Mouse (Mus musculus) liver, embryonic 15.5 days (tissue): ENCODE measurements around the gene Tldc1. TPM values are rescaled to one million over a fixed set of nuclear protein-coding genes. Genes with fewer than 3 reads are reported as not detected.
A peak's percentile ranks its signal among the peaks of the same experiment; 100 is the strongest.

ENCODE experiments used
- ATAC-seq: fragments of 200-750 bp; cut with Nextera tagmentation; 2 replicates; pipeline ENCODE4 v1.8.0; 2017; ENCODE audit warnings: moderate number of reproducible peaks, mild to moderate bottlenecking, moderate library complexity; ENCODE audit not compliant: insufficient read depth
- H3K27ac ChIP-seq: fragments of 300-500 bp; sonication (generic); replicated peaks from 2 replicates; pipeline ENCODE4 v1.5.1; 2015; ENCODE audit warnings: mild to moderate bottlenecking, inconsistent platforms
- H3K27me3 ChIP-seq: fragments of 300-500 bp; sonication (generic); 2 replicates; pipeline ENCODE4 v1.6.1; 2015; ENCODE audit warnings: mild to moderate bottlenecking, inconsistent platforms
- H3K36me3 ChIP-seq: fragments of 300-500 bp; sonication (generic); replicated peaks from 2 replicates; pipeline ENCODE4 v1.6.1; 2015; ENCODE audit warnings: moderate library complexity, mild to moderate bottlenecking, inconsistent platforms
- H3K4me1 ChIP-seq: fragments of 300-500 bp; sonication (generic); replicated peaks from 2 replicates; pipeline ENCODE4 v1.6.1; 2015; ENCODE audit warnings: inconsistent platforms
- H3K4me2 ChIP-seq: fragments of 300-500 bp; sonication (generic); 2 replicates; pipeline ENCODE4 v1.6.1; 2015; ENCODE audit warnings: moderate library complexity, mild to moderate bottlenecking, inconsistent platforms
- H3K4me3 ChIP-seq: fragments of 300-500 bp; sonication (generic); replicated peaks from 2 replicates; pipeline ENCODE4 v1.5.1; 2015; ENCODE audit warnings: mild to moderate bottlenecking, inconsistent platforms
- H3K9ac ChIP-seq: fragments of 300-500 bp; sonication (generic); 2 replicates; pipeline ENCODE4 v1.6.1; 2015; ENCODE audit warnings: moderate library complexity, mild to moderate bottlenecking, inconsistent platforms
- H3K9me3 ChIP-seq: fragments of 300-500 bp; sonication (generic); replicated peaks from 2 replicates; pipeline ENCODE4 v1.6.1; 2016; ENCODE audit warnings: inconsistent platforms
- WGBS: fragments of 180-500 bp; shearing (Covaris S2); methylation state at CpG from one replicate; pipeline ENCODE4 v1.1.7; 2015; ENCODE audit warnings: mixed read lengths; ENCODE audit not compliant: insufficient replicate concordance; 5-methylcytosine and 5-hydroxymethylcytosine counted together
- polyA plus RNA-seq: library from polyadenylated mRNA; unstranded; fragments of >200 nt; fragmentation: Nextera tagmentation; extraction: Ambion mirVana; gene quantifications from 2 replicates; pipeline ENCODE4 v1.2.1, GENCODE M21; 2015

The Tldc1 gene
- polyA plus RNA-seq, result 4.1 and 4.6 TPM in 2 replicates

DNA sequence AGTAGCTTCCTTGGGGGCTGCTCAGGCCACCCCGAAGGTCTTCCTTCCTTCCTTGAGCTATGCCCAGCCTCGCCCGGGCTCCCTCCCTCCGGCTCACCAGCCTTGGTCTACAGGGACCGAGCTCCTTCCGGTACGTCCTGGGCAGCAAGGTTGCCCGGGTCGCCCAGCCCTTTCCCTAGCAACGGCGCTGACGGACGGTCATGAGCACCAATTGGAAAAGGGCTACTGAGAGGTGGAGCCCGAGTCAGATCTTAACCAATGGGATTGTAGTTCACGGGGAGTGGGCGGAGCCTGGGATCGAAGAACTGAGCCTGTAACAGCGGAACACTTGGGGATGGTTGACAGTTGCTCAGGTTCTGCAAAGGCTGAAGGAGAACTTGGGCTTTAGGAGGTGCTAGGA lies at the start of gene Tldc1:
Gene Tldc1 (minus strand): TSS at position 154 of the 400 bp plus-strand sequence.
- ATAC-seq, result peak; percentile 98
- WGBS, result under 1% methylated on average over 18 of the region's 18 CpGs
- Histone ChIP-seq H3K4me3 (peak within 1 kb of the TSS; percentile 66), H3K4me2 (peak within 1 kb of the TSS; percentile 91), H3K9ac (peak within 1 kb of the TSS; percentile 68), H3K36me3 (no peaks in the 10 kb centered on the region), H3K9me3 (no peaks in the 10 kb centered on the region), H3K27me3 (0 out of 2 replicates have a peak, but pooled peaks cover 5% of the 10 kb centered on the region), H3K4me1 (peaks cover 27% of the 10 kb centered on the region), H3K27ac (peak within 1 kb of the TSS; percentile 49)

DNA sequence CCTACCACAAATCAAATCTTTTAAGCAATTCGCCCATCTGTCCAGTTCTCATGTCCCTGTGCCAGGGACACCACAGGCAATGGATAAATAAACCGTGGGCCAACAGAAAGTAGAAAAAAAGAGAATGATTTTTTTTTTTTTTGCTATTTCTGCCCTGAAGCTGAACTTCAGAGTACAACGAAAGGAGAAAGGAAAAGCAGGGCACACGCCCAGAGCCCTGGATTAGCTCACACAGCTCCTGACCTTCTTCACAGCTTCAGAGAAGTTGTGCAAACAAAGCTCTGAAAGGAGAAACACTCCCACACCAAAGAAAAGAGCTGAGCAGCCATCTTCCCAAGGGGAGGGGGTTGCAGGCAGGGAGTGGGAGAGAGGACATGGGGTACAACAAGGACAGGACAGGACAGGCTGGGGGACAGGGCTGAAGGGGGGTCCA lies 49.5 kb upstream of the Tldc1 start:
- H3K4me2 ChIP-seq, result peak overlapping the region; percentile 33; the same call in 1 of the 2 replicates
- H3K9me3 ChIP-seq, result no peaks in the 10 kb centered on the region
- H3K9ac ChIP-seq, result no peak overlapping the region
- no peak overlapping the region for H3K4me3 ChIP-seq
- peaks cover 78% of the 10 kb centered on the region for H3K4me1 ChIP-seq
- no peaks in the 10 kb centered on the region for H3K36me3 ChIP-seq
- H3K27me3 ChIP-seq, result no peaks in the 10 kb centered on the region
- no peak for ATAC-seq
- peak overlapping the region; percentile 66 for H3K27ac ChIP-seq
- WGBS, result 30% methylated on average over 4 of the region's 4 CpGs

DNA sequence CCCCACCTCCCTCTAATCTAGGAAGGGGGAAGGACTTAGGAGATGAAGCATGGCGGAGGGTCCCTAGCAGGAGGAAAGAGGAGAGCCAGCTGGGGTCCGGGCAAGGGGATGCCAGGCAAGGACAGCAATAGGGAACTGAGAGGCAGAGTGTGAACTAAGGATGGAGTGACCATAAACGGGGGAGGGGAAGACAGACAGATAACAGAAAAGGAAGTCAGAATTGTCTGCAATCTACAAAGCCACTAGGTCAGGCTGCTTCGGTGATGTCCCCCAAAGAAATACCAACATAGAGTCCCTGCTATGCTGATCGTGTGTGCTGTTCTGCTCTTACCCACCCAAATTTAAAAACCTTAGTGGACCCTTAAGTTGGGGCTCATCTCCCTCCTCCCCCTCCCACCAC lies 48.8 kb upstream of the Tldc1 start:
- Histone ChIP-seq H3K9me3 (no peaks in the 10 kb centered on the region), H3K4me1 (peaks cover 70% of the 10 kb centered on the region), H3K27me3 (no peaks in the 10 kb centered on the region), H3K4me2 (peak overlapping the region; percentile 33), H3K27ac (peak overlapping the region; percentile 66), H3K9ac (no peak overlapping the region), H3K4me3 (no peak overlapping the region), H3K36me3 (peaks cover 6% of the 10 kb centered on the region; the same call in 1 of the 2 replicates)
- 19% methylated on average over 5 of the region's 5 CpGs for WGBS
- ATAC-seq, result no peak

DNA sequence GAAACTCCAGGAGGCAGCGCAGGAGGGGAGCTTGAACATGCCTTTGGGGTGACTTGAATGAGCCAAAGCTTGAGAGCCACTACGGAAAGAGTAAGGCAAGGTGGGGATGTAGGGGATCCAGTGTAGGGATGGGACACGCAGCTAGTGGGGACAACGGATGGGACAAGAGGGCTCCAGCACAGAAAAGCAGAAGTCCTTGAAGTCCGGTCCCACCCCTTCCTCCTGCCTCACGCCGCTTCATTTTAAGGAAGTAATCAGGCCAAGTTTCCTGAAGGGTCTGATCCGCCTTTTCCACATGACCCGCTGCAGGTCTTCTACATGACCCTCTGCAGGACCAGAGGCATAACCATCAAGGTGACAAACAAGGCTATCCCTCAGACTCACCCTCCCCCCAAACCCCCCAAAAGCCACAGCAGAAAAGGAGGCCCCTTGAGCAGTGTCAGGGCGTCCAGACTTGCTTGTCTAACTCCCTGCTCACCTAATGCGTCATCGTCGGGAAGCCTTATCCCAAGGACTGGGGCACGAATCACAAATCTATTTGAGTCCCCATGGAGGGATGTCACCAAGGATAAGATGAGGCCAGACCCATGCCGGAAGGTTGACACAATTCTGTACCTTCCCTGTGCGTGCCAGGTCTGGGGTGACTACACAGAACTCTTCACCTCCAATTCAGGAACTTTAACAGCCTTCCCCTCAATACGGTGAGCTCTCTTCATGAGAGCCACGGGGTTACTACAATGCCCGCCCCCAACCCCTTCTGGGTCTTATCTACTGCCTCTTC lies 47.9 kb upstream of the Tldc1 start:
- no peaks in the 10 kb centered on the region for H3K9me3 ChIP-seq
- H3K36me3 ChIP-seq, result peaks cover 12% of the 10 kb centered on the region; the same call in 1 of the 2 replicates
- WGBS, result 19% methylated on average over 19 of the region's 19 CpGs
- peak overlapping the region; percentile 66 for H3K27ac ChIP-seq
- no peak for ATAC-seq
- H3K4me3 ChIP-seq, result no peak overlapping the region
- no peaks in the 10 kb centered on the region for H3K27me3 ChIP-seq
- H3K4me1 ChIP-seq, result peaks cover 62% of the 10 kb centered on the region
- peak overlapping the region; percentile 33 for H3K4me2 ChIP-seq
- no peak overlapping the region for H3K9ac ChIP-seq

DNA sequence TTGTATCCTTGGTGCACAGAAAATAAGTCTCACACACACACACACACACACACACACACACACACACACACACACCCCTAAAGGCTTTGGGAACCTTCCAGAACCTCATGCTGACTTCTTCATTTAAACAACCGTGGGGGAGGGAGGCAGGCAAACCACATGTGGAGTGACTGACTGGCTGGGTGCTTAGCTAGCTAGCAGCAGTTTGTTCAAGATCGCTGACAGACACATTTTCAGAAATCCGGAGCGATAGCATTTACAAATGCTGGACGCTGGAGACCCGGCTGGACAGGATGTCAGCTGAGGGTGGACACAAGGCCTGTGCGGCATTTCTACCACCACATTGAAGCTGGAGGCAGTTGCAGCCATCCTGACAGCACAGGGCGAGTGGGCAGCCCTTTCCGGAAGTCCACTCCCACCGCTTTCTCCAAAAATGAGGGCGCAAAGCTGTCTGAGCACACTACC lies 46.6 kb upstream of the Tldc1 start:
- 59% methylated on average over 11 of the region's 11 CpGs for WGBS

DNA sequence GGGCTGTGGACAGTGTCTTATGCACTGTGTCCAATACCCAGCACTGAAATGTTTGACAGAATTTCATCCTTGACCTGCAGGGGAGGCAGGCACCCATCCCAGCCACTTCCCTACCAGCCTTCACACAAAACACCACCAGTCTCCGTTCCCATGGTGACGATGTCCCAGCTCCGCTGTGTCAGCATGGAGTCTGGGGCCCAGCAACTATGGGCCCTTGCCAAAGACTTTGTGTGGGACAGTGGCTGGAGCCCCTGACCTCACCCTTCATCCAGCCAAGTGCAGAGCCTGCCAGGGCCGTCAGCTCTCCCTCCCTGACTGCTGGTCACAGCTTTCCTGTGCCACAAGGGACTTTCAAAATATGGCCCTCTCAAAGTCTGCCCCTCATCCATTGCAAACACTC lies 45.9 kb upstream of the Tldc1 start:
- Histone ChIP-seq H3K27ac (no peak overlapping the region), H3K4me1 (peaks cover 44% of the 10 kb centered on the region), H3K36me3 (peaks cover 23% of the 10 kb centered on the region; the same call in 1 of the 2 replicates), H3K9me3 (no peaks in the 10 kb centered on the region), H3K27me3 (no peaks in the 10 kb centered on the region), H3K4me3 (no peak overlapping the region), H3K9ac (no peak overlapping the region), H3K4me2 (no peak overlapping the region)
- ATAC-seq, result no peak
- WGBS, result 63% methylated on average over 4 of the region's 4 CpGs

More for the DNA sequence above, 46.6 kb upstream of the Tldc1 start:
- Histone ChIP-seq H3K4me3 (no peak overlapping the region), H3K9ac (no peak overlapping the region), H3K27me3 (no peaks in the 10 kb centered on the region), H3K36me3 (peaks cover 23% of the 10 kb centered on the region; the same call in 1 of the 2 replicates), H3K27ac (peak overlapping the region; percentile 39; the same call in 1 of the 2 replicates), H3K4me1 (peaks cover 52% of the 10 kb centered on the region), H3K9me3 (no peaks in the 10 kb centered on the region), H3K4me2 (no peak overlapping the region)
- ATAC-seq, result 0 out of 2 replicates have a peak, but pooled peaks have one; percentile 22

DNA sequence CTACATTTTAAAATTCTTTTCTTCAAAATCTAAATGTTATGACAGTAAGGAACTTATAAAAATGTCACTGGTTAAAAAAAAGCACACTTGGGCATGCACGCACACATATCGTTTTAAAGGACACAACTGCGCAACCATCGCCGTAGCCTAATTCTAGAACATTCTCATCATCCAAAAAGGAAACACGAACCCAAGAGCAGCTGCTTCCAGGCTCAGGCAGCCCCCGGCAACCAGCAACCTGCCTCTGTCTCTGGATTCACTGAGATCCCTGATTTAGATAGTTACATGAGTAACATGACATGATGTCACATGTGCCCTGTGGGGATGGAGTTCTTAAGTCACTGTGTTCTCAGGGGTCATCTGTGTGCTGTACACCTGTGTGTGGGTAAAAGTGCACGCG lies 45.1 kb upstream of the Tldc1 start:
- Histone ChIP-seq H3K9me3 (no peaks in the 10 kb centered on the region), H3K4me2 (no peak overlapping the region), H3K4me3 (no peak overlapping the region), H3K36me3 (peaks cover 23% of the 10 kb centered on the region; the same call in 1 of the 2 replicates), H3K27me3 (no peaks in the 10 kb centered on the region), H3K4me1 (peaks cover 42% of the 10 kb centered on the region), H3K27ac (no peak overlapping the region), H3K9ac (no peak overlapping the region)
- 84% methylated on average over 9 of the region's 9 CpGs for WGBS
- no peak for ATAC-seq

DNA sequence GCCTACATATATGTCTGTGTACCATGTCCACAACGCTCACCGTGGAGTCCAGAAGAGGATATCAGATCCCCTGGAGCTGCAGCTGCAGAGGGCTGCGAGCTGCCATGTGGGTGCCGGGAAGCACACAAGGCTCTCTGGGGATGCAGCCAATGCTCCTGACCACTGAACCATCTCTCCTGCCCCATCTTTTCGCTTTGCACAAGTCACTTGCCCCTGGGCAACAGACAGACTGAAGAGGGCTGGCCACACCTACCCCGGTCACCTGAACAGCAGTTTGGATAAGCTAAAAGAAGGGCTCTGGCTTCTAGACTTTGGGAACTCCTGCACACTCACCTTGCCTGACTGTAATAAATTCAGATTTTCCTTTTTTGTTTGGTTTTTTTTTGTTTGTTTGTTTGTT lies 43.5 kb upstream of the Tldc1 start:
- ATAC-seq, result no peak
- no peak overlapping the region for H3K4me3 ChIP-seq
- H3K27ac ChIP-seq, result no peak overlapping the region
- H3K36me3 ChIP-seq, result peaks cover 23% of the 10 kb centered on the region; the same call in 1 of the 2 replicates
- H3K9ac ChIP-seq, result no peak overlapping the region
- peaks cover 40% of the 10 kb centered on the region for H3K4me1 ChIP-seq
- no peaks in the 10 kb centered on the region for H3K27me3 ChIP-seq
- no peak overlapping the region for H3K4me2 ChIP-seq
- 79% methylated on average over 6 of the region's 6 CpGs for WGBS
- H3K9me3 ChIP-seq, result no peaks in the 10 kb centered on the region

DNA sequence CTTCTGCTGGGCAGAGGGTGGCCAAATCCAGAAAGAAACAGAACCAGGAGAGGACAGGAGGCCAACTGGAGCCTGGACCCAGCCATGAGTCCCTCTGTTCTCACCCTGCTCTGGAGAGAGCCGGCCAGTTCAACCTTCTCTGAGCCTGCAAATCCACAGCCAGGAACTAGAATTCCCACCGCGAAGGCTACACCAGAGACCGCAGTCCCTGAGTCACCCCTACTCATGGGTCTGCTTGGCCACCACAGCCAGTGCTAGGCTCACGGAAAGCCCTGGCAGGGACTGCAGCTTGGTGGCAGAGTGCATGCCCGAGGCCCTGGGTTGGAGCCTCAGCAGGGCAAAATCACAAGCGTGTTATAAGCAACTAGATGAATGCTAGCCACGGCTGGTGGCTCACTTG lies 41.8 kb upstream of the Tldc1 start:
- Histone ChIP-seq H3K4me2 (no peak overlapping the region), H3K4me3 (no peak overlapping the region)

DNA sequence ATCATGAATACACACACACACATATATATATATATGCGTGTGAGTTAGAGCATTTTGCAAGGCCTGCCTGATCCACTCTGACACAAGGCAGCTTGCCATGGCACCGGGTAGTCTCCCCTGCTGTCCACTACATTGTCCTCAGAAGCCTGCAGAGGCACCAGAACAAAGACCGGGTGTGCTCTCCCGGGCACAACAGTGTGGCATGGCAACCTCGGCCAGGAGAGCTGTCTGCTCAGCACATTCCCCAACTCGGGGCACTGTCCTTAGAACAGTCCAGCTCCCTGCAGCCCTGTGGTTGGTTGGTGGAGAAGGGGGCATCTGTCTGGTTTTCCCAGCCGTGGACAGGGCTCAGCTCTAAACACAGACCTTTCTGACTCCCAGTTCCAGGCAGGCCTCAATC lies 41.1 kb upstream of the Tldc1 start:
- Histone ChIP-seq H3K9me3 (no peaks in the 10 kb centered on the region), H3K9ac (no peak overlapping the region), H3K27me3 (no peaks in the 10 kb centered on the region), H3K27ac (no peak overlapping the region), H3K36me3 (peaks cover 29% of the 10 kb centered on the region), H3K4me3 (no peak overlapping the region), H3K4me1 (peaks cover 32% of the 10 kb centered on the region), H3K4me2 (no peak overlapping the region)
- 62% methylated on average over 7 of the region's 7 CpGs for WGBS
- no peak for ATAC-seq

More for the DNA sequence above, 41.8 kb upstream of the Tldc1 start:
- Histone ChIP-seq H3K9me3 (no peaks in the 10 kb centered on the region), H3K4me1 (peaks cover 30% of the 10 kb centered on the region), H3K27ac (no peak overlapping the region), H3K9ac (no peak overlapping the region), H3K36me3 (peaks cover 29% of the 10 kb centered on the region), H3K27me3 (no peaks in the 10 kb centered on the region)
- 71% methylated on average over 8 of the region's 8 CpGs for WGBS
- no peak for ATAC-seq

DNA sequence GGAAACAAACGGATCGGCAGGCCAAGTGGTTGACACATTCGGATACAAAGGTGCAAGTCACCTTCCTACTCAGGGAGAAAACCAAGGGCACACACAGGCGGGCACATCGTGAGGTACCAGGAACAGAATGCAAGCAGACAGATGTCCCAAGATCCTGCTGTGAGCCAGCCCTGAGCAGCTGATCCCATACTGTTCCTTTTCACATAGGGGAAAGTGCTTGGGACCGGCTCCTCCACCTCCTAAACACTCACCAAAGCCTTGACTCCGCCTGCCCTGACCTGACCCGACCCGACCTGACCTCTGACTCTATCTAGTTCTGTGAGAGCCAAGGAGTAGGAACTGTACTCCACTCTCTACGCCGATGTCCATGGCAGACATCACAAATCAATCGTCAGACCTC lies 39.2 kb upstream of the Tldc1 start:
- H3K9me3 ChIP-seq, result no peaks in the 10 kb centered on the region
- no peak overlapping the region for H3K4me2 ChIP-seq
- no peak overlapping the region for H3K4me3 ChIP-seq
- peaks cover 27% of the 10 kb centered on the region for H3K36me3 ChIP-seq
- H3K9ac ChIP-seq, result no peak overlapping the region
- H3K27ac ChIP-seq, result no peak overlapping the region
- no peaks in the 10 kb centered on the region for H3K27me3 ChIP-seq
- peaks cover 47% of the 10 kb centered on the region for H3K4me1 ChIP-seq
- WGBS, result 45% methylated on average over 12 of the region's 12 CpGs
- no peak for ATAC-seq
